Mouse (Mus musculus): ENCODE results near the gene Cadm1. TPM values are rescaled to one million over a fixed set of nuclear protein-coding genes. Genes with fewer than 3 reads are reported as not detected.
A peak's percentile ranks its signal among the peaks of the same experiment; 100 is the strongest.

Cadm1 gene
- polyA plus RNA-seq, 1 experiment from 2014 or later, result 71.6 TPM

- Histone ChIP-seq H3K4me1 (peaks cover 25% of the 10 kb centered on the region), H3K36me3 (no peaks in the 10 kb centered on the region), H3K9me3 (no peaks in the 10 kb centered on the region), H3K9ac (replicated peaks) (no peak overlapping the region), H3K4me2 (replicated peaks) (no peak overlapping the region), H3K4me3 (no peak overlapping the region), H3K27me3 (no peaks in the 10 kb centered on the region), H3K27ac (replicated peaks) (no peak overlapping the region)
- WGBS, result 45% methylated on average over 11 of the region's 11 CpGs
- ATAC-seq (ENCODE audit: low FRiP score, low read depth), result no peak
Measured at GRCm38 (mm10) chr9:47778438-47778837, 248.5 kb downstream of the Cadm1 start.

- Histone ChIP-seq H3K4me3 (no peak overlapping the region), H3K27ac (replicated peaks) (no peak overlapping the region), H3K36me3 (no peaks in the 10 kb centered on the region), H3K4me2 (replicated peaks) (no peak overlapping the region), H3K9ac (replicated peaks) (no peak overlapping the region), H3K9me3 (no peaks in the 10 kb centered on the region), H3K27me3 (no peaks in the 10 kb centered on the region), H3K4me1 (peaks cover 25% of the 10 kb centered on the region)
- ATAC-seq (ENCODE audit: low FRiP score, low read depth), result no peak
- 55% methylated on average over 6 of the region's 6 CpGs for WGBS
Measured at GRCm38 (mm10) chr9:47779291-47779690, 249.3 kb downstream of the Cadm1 start.

GRCm38 (mm10) chr9:47786642-47787041, 256.7 kb downstream of the Cadm1 start:
- no peaks in the 10 kb centered on the region for H3K27me3 ChIP-seq
- no peaks in the 10 kb centered on the region for H3K9me3 ChIP-seq
- WGBS, result 78% methylated on average over 3 of the region's 3 CpGs
- no peaks in the 10 kb centered on the region for H3K4me1 ChIP-seq
- no peak overlapping the region for H3K27ac ChIP-seq (replicated peaks)
- no peak for ATAC-seq (ENCODE audit: low FRiP score, low read depth)
- H3K36me3 ChIP-seq, result no peaks in the 10 kb centered on the region
- no peak overlapping the region for H3K4me3 ChIP-seq
- no peak overlapping the region for H3K9ac ChIP-seq (replicated peaks)
- H3K4me2 ChIP-seq (replicated peaks), result no peak overlapping the region

- Histone ChIP-seq H3K9ac (replicated peaks) (no peak overlapping the region), H3K27ac (replicated peaks) (no peak overlapping the region), H3K4me1 (peaks cover 8% of the 10 kb centered on the region), H3K4me3 (no peak overlapping the region), H3K9me3 (no peaks in the 10 kb centered on the region), H3K36me3 (peaks cover 17% of the 10 kb centered on the region), H3K4me2 (replicated peaks) (no peak overlapping the region), H3K27me3 (no peaks in the 10 kb centered on the region)
- ATAC-seq (ENCODE audit: low FRiP score, low read depth), result no peak
- WGBS, result 81% methylated on average over 5 of the region's 5 CpGs
Measured at GRCm38 (mm10) chr9:47798478-47798877, 268.5 kb downstream of the Cadm1 start.

- 90% methylated on average over 4 of the region's 4 CpGs for WGBS
- no peak for ATAC-seq (ENCODE audit: low FRiP score, low read depth)
- Histone ChIP-seq H3K27me3 (no peaks in the 10 kb centered on the region; the same call in 1 of the 2 replicates), H3K27ac (replicated peaks) (no peak overlapping the region), H3K4me1 (peaks cover 27% of the 10 kb centered on the region), H3K4me3 (no peak overlapping the region), H3K4me2 (replicated peaks) (no peak overlapping the region), H3K9ac (replicated peaks) (no peak overlapping the region), H3K36me3 (peaks cover 13% of the 10 kb centered on the region), H3K9me3 (no peaks in the 10 kb centered on the region)
Measured at GRCm38 (mm10) chr9:47801242-47801641, 271.3 kb downstream of the Cadm1 start.

GRCm38 (mm10) chr9:47802527-47802926, 272.6 kb downstream of the Cadm1 start:
- WGBS, result 70% methylated on average over 4 of the region's 4 CpGs
- peaks cover 13% of the 10 kb centered on the region for H3K36me3 ChIP-seq

GRCm38 (mm10) chr9:47803531-47804105, 273.6 kb downstream of the Cadm1 start:
- peaks cover 13% of the 10 kb centered on the region for H3K36me3 ChIP-seq
- no peak overlapping the region for H3K9ac ChIP-seq (replicated peaks)
- no peak overlapping the region for H3K4me2 ChIP-seq (replicated peaks)
- no peaks in the 10 kb centered on the region for H3K9me3 ChIP-seq
- ATAC-seq (ENCODE audit: low FRiP score, low read depth), result no peak
- H3K4me1 ChIP-seq, result peaks cover 28% of the 10 kb centered on the region
- no peak overlapping the region for H3K27ac ChIP-seq (replicated peaks)
- no peaks in the 10 kb centered on the region; the same call in 1 of the 2 replicates for H3K27me3 ChIP-seq
- no peak overlapping the region for H3K4me3 ChIP-seq
- WGBS, result 33% methylated on average over 13 of the region's 13 CpGs

More at GRCm38 (mm10) chr9:47802527-47802926, 272.6 kb downstream of the Cadm1 start:
- Histone ChIP-seq H3K27ac (replicated peaks) (no peak overlapping the region), H3K27me3 (no peaks in the 10 kb centered on the region; the same call in 1 of the 2 replicates), H3K9ac (replicated peaks) (no peak overlapping the region), H3K9me3 (no peaks in the 10 kb centered on the region), H3K4me2 (replicated peaks) (no peak overlapping the region), H3K4me3 (no peak overlapping the region), H3K4me1 (peaks cover 28% of the 10 kb centered on the region)
- ATAC-seq (ENCODE audit: low FRiP score, low read depth), result no peak

- H3K9ac ChIP-seq (replicated peaks), result no peak overlapping the region
- H3K4me3 ChIP-seq, result no peak overlapping the region
- no peaks in the 10 kb centered on the region; the same call in 1 of the 2 replicates for H3K27me3 ChIP-seq
- no peak overlapping the region for H3K4me2 ChIP-seq (replicated peaks)
- H3K9me3 ChIP-seq, result no peaks in the 10 kb centered on the region
- peaks cover 28% of the 10 kb centered on the region for H3K4me1 ChIP-seq
- H3K27ac ChIP-seq (replicated peaks), result no peak overlapping the region
- H3K36me3 ChIP-seq, result no peaks in the 10 kb centered on the region
- ATAC-seq (ENCODE audit: low FRiP score, low read depth), result peak; percentile 77
- 14% methylated on average over 7 of the region's 7 CpGs for WGBS
Measured at GRCm38 (mm10) chr9:47805658-47806057, 275.7 kb downstream of the Cadm1 start.

GRCm38 (mm10) chr9:47825668-47826067, 295.7 kb downstream of the Cadm1 start:
- H3K4me3 ChIP-seq, result no peak overlapping the region
- WGBS, result 40% methylated on average over 4 of the region's 4 CpGs
- peaks cover 42% of the 10 kb centered on the region for H3K4me1 ChIP-seq
- H3K9ac ChIP-seq (replicated peaks), result no peak overlapping the region
- peaks cover 14% of the 10 kb centered on the region; the same call in 1 of the 2 replicates for H3K27me3 ChIP-seq
- no peaks in the 10 kb centered on the region for H3K36me3 ChIP-seq
- no peak overlapping the region for H3K4me2 ChIP-seq (replicated peaks)
- no peak for ATAC-seq (ENCODE audit: low FRiP score, low read depth)
- peak overlapping the region; percentile 58; the same call in 1 of the 2 replicates for H3K27ac ChIP-seq (replicated peaks)
- no peaks in the 10 kb centered on the region for H3K9me3 ChIP-seq

- no peaks in the 10 kb centered on the region for H3K36me3 ChIP-seq
- H3K9ac ChIP-seq (replicated peaks), result no peak overlapping the region
- peak; percentile 30; the same call in 1 of the 2 replicates for ATAC-seq (ENCODE audit: low FRiP score, low read depth)
- no peaks in the 10 kb centered on the region for H3K9me3 ChIP-seq
- H3K27ac ChIP-seq (replicated peaks), result no peak overlapping the region
- H3K27me3 ChIP-seq, result peaks cover 17% of the 10 kb centered on the region
- peak overlapping the region; percentile 47 for H3K4me2 ChIP-seq (replicated peaks)
- peaks cover 42% of the 10 kb centered on the region for H3K4me1 ChIP-seq
- peak overlapping the region; percentile 25 for H3K4me3 ChIP-seq
- 7% methylated on average over 13 of the region's 13 CpGs for WGBS
Measured at GRCm38 (mm10) chr9:47828762-47829161, 298.8 kb downstream of the Cadm1 start.

GRCm38 (mm10) chr9:47829204-47829603, 299.2 kb downstream of the Cadm1 start:
- Histone ChIP-seq H3K27ac (replicated peaks) (no peak overlapping the region), H3K4me2 (replicated peaks) (peak overlapping the region; percentile 47), H3K4me3 (peak overlapping the region; percentile 25), H3K9me3 (no peaks in the 10 kb centered on the region), H3K9ac (replicated peaks) (no peak overlapping the region), H3K36me3 (no peaks in the 10 kb centered on the region), H3K27me3 (peaks cover 17% of the 10 kb centered on the region), H3K4me1 (peaks cover 42% of the 10 kb centered on the region)
- ATAC-seq (ENCODE audit: low FRiP score, low read depth), result no peak
- 35% methylated on average over 10 of the region's 10 CpGs for WGBS

- H3K4me2 ChIP-seq (replicated peaks), result no peak overlapping the region
- H3K27me3 ChIP-seq, result peaks cover 17% of the 10 kb centered on the region
- H3K27ac ChIP-seq (replicated peaks), result no peak overlapping the region
- WGBS, result 59% methylated on average over 4 of the region's 4 CpGs
- H3K36me3 ChIP-seq, result no peaks in the 10 kb centered on the region
- H3K9me3 ChIP-seq, result no peaks in the 10 kb centered on the region
- peaks cover 42% of the 10 kb centered on the region for H3K4me1 ChIP-seq
- no peak overlapping the region for H3K9ac ChIP-seq (replicated peaks)
- no peak overlapping the region for H3K4me3 ChIP-seq
- ATAC-seq (ENCODE audit: low FRiP score, low read depth), result no peak
Measured at GRCm38 (mm10) chr9:47829846-47830245, 299.9 kb downstream of the Cadm1 start.

- ATAC-seq (ENCODE audit: low FRiP score, low read depth), result no peak
Measured at GRCm38 (mm10) chr9:47831412-47831811, 301.4 kb downstream of the Cadm1 start.

More at GRCm38 (mm10) chr9:47831412-47831811, 301.4 kb downstream of the Cadm1 start:
- Histone ChIP-seq H3K27me3 (peaks cover 17% of the 10 kb centered on the region), H3K4me2 (replicated peaks) (no peak overlapping the region), H3K9ac (replicated peaks) (no peak overlapping the region), H3K9me3 (no peaks in the 10 kb centered on the region), H3K4me3 (no peak overlapping the region), H3K36me3 (no peaks in the 10 kb centered on the region), H3K27ac (replicated peaks) (no peak overlapping the region), H3K4me1 (peaks cover 32% of the 10 kb centered on the region)
- WGBS, result 56% methylated on average over 4 of the region's 4 CpGs

Measured in midbrain, embryonic 12.5 days (tissue).